Mouse (Mus musculus) layer of hippocampus, adult 18-20 months (tissue): ENCODE data around the gene Lemd2. TPM values are rescaled to one million over a fixed set of nuclear protein-coding genes. Genes with fewer than 3 reads are reported as not detected.
"Not testable (repeated sequence)": the region's sequence is repeated elsewhere in the genome, so short reads cannot be mapped to it uniquely, and the experiment has no call there.

Source experiments
- DNase-seq, 2 experiments: peaks; one replicate each; pipeline ENCODE4 v3.0.0; 2022; ENCODE audit warnings: low spot score in 2 of 2
- long read RNA-seq: library from polyadenylated mRNA; stranded (forward); transcript quantifications from one replicate; pipeline ENCODE4 v2.0.0, GENCODE M21; 2021
- total RNA-seq, 2 experiments: library from RNA; stranded (reverse); gene quantifications; 2 replicates each; pipeline ENCODE4 v1.2.3; 2021

Lemd2 gene
- total RNA-seq, result 10 to 100 TPM; 43.2 to 45.7 TPM
- long read RNA-seq, transcript Lemd2-201 (9 exons, 2,627 nt), result major isoform, 61 of 80 reads
- long read RNA-seq, partial matches to known transcripts, result 4 of 80 reads
- long read RNA-seq, other reads (novel, unspliced or antisense), result 15 of 80 reads

- DNase-seq, result peak; percentile 92 to 96
Measured at GRCm38 (mm10) chr17:27204075-27204909, at the start of gene Lemd2. Lemd2 (minus strand) TSS chr17:27204469.

- DNase-seq, result no peak
Measured at GRCm38 (mm10) chr17:27251150-27251549, 46.9 kb upstream of the Lemd2 start.

- DNase-seq, result no peak
Measured at GRCm38 (mm10) chr17:27250461-27250860, 46.2 kb upstream of the Lemd2 start.

- DNase-seq, result no peak
Measured at GRCm38 (mm10) chr17:27249073-27249472, 44.8 kb upstream of the Lemd2 start.

- peak in 1 of 2 experiments; percentile 48 for DNase-seq
Measured at GRCm38 (mm10) chr17:27247680-27248386, 43.6 kb upstream of the Lemd2 start.

GRCm38 (mm10) chr17:27245851-27246381 lies 41.6 kb upstream of the Lemd2 start:
- no peak for DNase-seq

GRCm38 (mm10) chr17:27244912-27245311 lies 40.6 kb upstream of the Lemd2 start:
- no peak for DNase-seq

GRCm38 (mm10) chr17:27242194-27243189 lies 38.2 kb upstream of the Lemd2 start:
- peak; percentile 62 to 88 for DNase-seq

- DNase-seq, result peak in 1 of 2 experiments; percentile 61
Measured at GRCm38 (mm10) chr17:27240556-27241457, 36.5 kb upstream of the Lemd2 start.

- DNase-seq, result no peak
Measured at GRCm38 (mm10) chr17:27239941-27240340, 35.7 kb upstream of the Lemd2 start.

GRCm38 (mm10) chr17:27238637-27239036 lies 34.4 kb upstream of the Lemd2 start:
- DNase-seq, result no peak

GRCm38 (mm10) chr17:27237731-27238130 lies 33.5 kb upstream of the Lemd2 start:
- DNase-seq, result no peak

- DNase-seq, result no peak
Measured at GRCm38 (mm10) chr17:27233298-27233697, 29.0 kb upstream of the Lemd2 start.

GRCm38 (mm10) chr17:27232176-27232575 lies 27.9 kb upstream of the Lemd2 start:
- no peak for DNase-seq

- not testable (repeated sequence) for DNase-seq
Measured at GRCm38 (mm10) chr17:27231586-27231985, 27.3 kb upstream of the Lemd2 start.

- peak; percentile 37 to 79 for DNase-seq
Measured at GRCm38 (mm10) chr17:27231146-27231503, 26.9 kb upstream of the Lemd2 start.

GRCm38 (mm10) chr17:27230455-27231145 lies 26.3 kb upstream of the Lemd2 start:
- no peak for DNase-seq

GRCm38 (mm10) chr17:27229710-27230454 lies 25.6 kb upstream of the Lemd2 start:
- no peak for DNase-seq
